Mouse (Mus musculus) E14TG2a.4 (cell line): ENCODE results near the gene Heatr5a.

Experiments
- CTCF ChIP-seq: conservative IDR thresholded peaks from 2 replicates; pipeline ENCODE4 v1.5.1; 2014; ENCODE audit warnings: low read length
- NANOG ChIP-seq: IDR thresholded peaks from 2 replicates; pipeline ENCODE4 v1.6.1; 2014; ENCODE audit warnings: borderline replicate concordance, low read length, mixed read lengths

GRCm38 (mm10) chr12:51856768-51857295 lies 114.3 kb downstream of the Heatr5a start:
- no peak for TF ChIP-seq CTCF
- no peak for TF ChIP-seq NANOG
